ENCODE assay signal across 24 mouse cellular contexts in genomic region chr7:115513681-115514080, GRCm38 (mm10).
DNase-seq lines count a peak whose midpoint lies in the region; ATAC-seq and TF ChIP-seq lines count a peak whose summit lies in the region.
"Had no signal": no experiment of that assay in that cellular context is flagged by ENCODE, and none has a peak within 500 bp of the region (broad histone marks: within the 10 kb centered on the region; RNA-seq: fewer than 3 reads in every experiment).

No protein-coding gene starts in this region.

- no peak overlapping the region for H3K9ac ChIP-seq in forebrain, embryonic 13.5 days
- H3K9ac ChIP-seq in forebrain, postnatal 0 days, result no peak overlapping the region
- H3K9ac ChIP-seq in midbrain, embryonic 15.5 days, result no peak overlapping the region
- H3K9ac ChIP-seq: heart, embryonic 12.5 days; intestine, embryonic 15.5 days; limb, embryonic 12.5 days; liver, embryonic 12.5 days had no signal

- ATAC-seq in forebrain, embryonic 13.5 days, result peak; percentile 65
- ATAC-seq in forebrain, postnatal 0 days, result no peak
- no peak for ATAC-seq in midbrain, embryonic 15.5 days (replicated peaks)
- ATAC-seq in megakaryocyte, adult 5-6 weeks (ENCODE audit: poor library complexity, severe bottlenecking), result no peak
- ATAC-seq: intestine, embryonic 15.5 days; liver, embryonic 12.5 days had no signal

- H3K4me3 ChIP-seq in forebrain, embryonic 13.5 days, result no peak overlapping the region
- H3K4me3 ChIP-seq in forebrain, embryonic 10.5 days, result no peak overlapping the region
- no peak overlapping the region for H3K4me3 ChIP-seq in forebrain, postnatal 0 days (ENCODE audit: low read depth, low read length)
- no peak overlapping the region for H3K4me3 ChIP-seq in midbrain, embryonic 15.5 days
- H3K4me3 ChIP-seq: heart, embryonic 12.5 days; intestine, embryonic 15.5 days; limb, embryonic 12.5 days; liver, embryonic 12.5 days had no signal

- no peak for DNase-seq in forebrain, embryonic 10.5 days (ENCODE audit: extremely low spot score, low spot score)
- DNase-seq in Muller cell, postnatal 12 days (ENCODE audit: inconsistent ontology term), result peak; percentile 59
- peak; percentile 29 for DNase-seq in forebrain, postnatal 0 days
- DNase-seq in left cerebral cortex, postnatal 4 days, result no peak
- DNase-seq in cerebellum, postnatal 4 days (ENCODE audit: low spot score in 2 of 2), result no peak
- DNase-seq: adrenal gland, postnatal 14 days; cerebellum, adult 11 months; cerebellum, postnatal 25 days; heart, adult 11 months; heart, postnatal 36 days; kidney, adult 9 months; kidney, postnatal 25 days; lung, adult 2 months; lung, postnatal 36 days; right cerebral cortex, adult 18-20 months; thymus, adult 18-20 months had no signal

- no peaks in the 10 kb centered on the region for H3K27me3 ChIP-seq in forebrain, embryonic 13.5 days
- H3K27me3 ChIP-seq in forebrain, embryonic 10.5 days (ENCODE audit: poor library complexity, severe bottlenecking), result no peaks in the 10 kb centered on the region
- H3K27me3 ChIP-seq in forebrain, postnatal 0 days (ENCODE audit: insufficient read depth, low read length), result no peaks in the 10 kb centered on the region; the same call in 1 of the 2 replicates
- 0 out of 2 replicates have a peak, but pooled peaks cover 3% of the 10 kb centered on the region for H3K27me3 ChIP-seq in midbrain, embryonic 15.5 days (replicated peaks)
- H3K27me3 ChIP-seq: heart, embryonic 12.5 days; intestine, embryonic 15.5 days; liver, embryonic 12.5 days had no signal

- peak overlapping the region; percentile 34 for H3K4me2 ChIP-seq in forebrain, embryonic 13.5 days
- peak overlapping the region; percentile 38 for H3K4me2 ChIP-seq in forebrain, postnatal 0 days (ENCODE audit: low read depth)
- peak overlapping the region; percentile 10; the same call in 1 of the 2 replicates for H3K4me2 ChIP-seq in midbrain, embryonic 15.5 days
- H3K4me2 ChIP-seq: heart, embryonic 12.5 days; intestine, embryonic 15.5 days; limb, embryonic 12.5 days; liver, embryonic 12.5 days had no signal

- peaks cover 13% of the 10 kb centered on the region for H3K4me1 ChIP-seq in forebrain, embryonic 13.5 days
- H3K4me1 ChIP-seq in forebrain, embryonic 10.5 days, result peaks cover 37% of the 10 kb centered on the region
- H3K4me1 ChIP-seq in forebrain, postnatal 0 days (ENCODE audit: insufficient read depth), result peaks cover 7% of the 10 kb centered on the region
- peaks cover 13% of the 10 kb centered on the region; the same call in 1 of the 2 replicates for H3K4me1 ChIP-seq in midbrain, embryonic 15.5 days
- H3K4me1 ChIP-seq: intestine, embryonic 15.5 days; liver, embryonic 12.5 days had no signal

- 40% methylated on average over 8 of the region's 8 CpGs for WGBS in forebrain, embryonic 13.5 days
- WGBS in forebrain, embryonic 10.5 days, result 92% methylated on average over 8 of the region's 8 CpGs
- 29% methylated on average over 8 of the region's 8 CpGs for WGBS in forebrain, postnatal 0 days
- 31% methylated on average over 8 of the region's 8 CpGs for WGBS in midbrain, embryonic 15.5 days

- TF ChIP-seq CTCF in forebrain, postnatal 0 days (IDR thresholded peaks at IDR 0.05; ENCODE audit: low read depth), result no peak

- peaks cover 12% of the 10 kb centered on the region; the same call in 1 of the 2 replicates for H3K36me3 ChIP-seq in forebrain, embryonic 13.5 days (ENCODE audit: poor library complexity, severe bottlenecking)
- peaks cover 13% of the 10 kb centered on the region for H3K36me3 ChIP-seq in forebrain, embryonic 10.5 days (replicated peaks)
- no peaks in the 10 kb centered on the region for H3K36me3 ChIP-seq in forebrain, postnatal 0 days (ENCODE audit: insufficient read depth)
- no peaks in the 10 kb centered on the region for H3K36me3 ChIP-seq in midbrain, embryonic 15.5 days (replicated peaks)
- H3K36me3 ChIP-seq: intestine, embryonic 15.5 days; limb, embryonic 12.5 days had no signal

- intact Hi-C loops in left cerebral cortex, postnatal 4 days (cut with DNase I), result no loop called here

- H3K27ac ChIP-seq in forebrain, embryonic 13.5 days, result no peak overlapping the region; the same call in 1 of the 2 replicates
- H3K27ac ChIP-seq in forebrain, embryonic 10.5 days, result no peak overlapping the region
- no peak overlapping the region for H3K27ac ChIP-seq in forebrain, postnatal 0 days (ENCODE audit: low read depth, low read length)
- no peak overlapping the region for H3K27ac ChIP-seq in midbrain, embryonic 15.5 days
- H3K27ac ChIP-seq: intestine, embryonic 15.5 days; limb, embryonic 12.5 days; liver, embryonic 12.5 days had no signal

- H3K9me3 ChIP-seq in forebrain, embryonic 13.5 days (replicated peaks), result no peaks in the 10 kb centered on the region
- H3K9me3 ChIP-seq in forebrain, embryonic 10.5 days, result no peaks in the 10 kb centered on the region
- H3K9me3 ChIP-seq in forebrain, postnatal 0 days (ENCODE audit: low read length), result no peaks in the 10 kb centered on the region
- H3K9me3 ChIP-seq in midbrain, embryonic 15.5 days, result no peaks in the 10 kb centered on the region
- H3K9me3 ChIP-seq: G1E; heart, embryonic 12.5 days; intestine, embryonic 15.5 days; limb, embryonic 12.5 days; liver, embryonic 12.5 days had no signal

Comparison
In these comparisons a context has a peak if more than half of its experiments do, and no peak if none do; other contexts are left out.
1. DNase-seq: peak in Muller cell, postnatal 12 days (single experiment) and forebrain, postnatal 0 days (single experiment); none in forebrain, embryonic 10.5 days (single experiment), left cerebral cortex, postnatal 4 days (single experiment) and cerebellum, postnatal 4 days (0 of 2).
2. Peak in every context shown above with its lines, with median percentiles within 50 percentile points of each other: H3K4me2 ChIP-seq.